Mouse (Mus musculus) urinary bladder, postnatal 36 days (tissue): ENCODE results near the gene Gad1.

Experiments
- DNase-seq, 2 experiments: peaks; one replicate each; pipeline ENCODE4 v3.0.0; 2022; ENCODE audit warnings: low spot score in 2 of 2, mixed read lengths in 1 of 2

Gad1 gene

GRCm38 (mm10) chr2:70564646-70565315, 11.9 kb downstream of the Gad1 start:
- DNase-seq = no peak

GRCm38 (mm10) chr2:70565651-70566602, 13.1 kb downstream of the Gad1 start:
- DNase-seq = no peak

- no peak for DNase-seq
Observed at GRCm38 (mm10) chr2:70566603-70566981, 13.7 kb downstream of the Gad1 start.

GRCm38 (mm10) chr2:70567071-70567681, 14.3 kb downstream of the Gad1 start:
- no peak for DNase-seq

- no peak for DNase-seq
Observed at GRCm38 (mm10) chr2:70567682-70568077, 14.8 kb downstream of the Gad1 start.

GRCm38 (mm10) chr2:70568198-70568941, 15.5 kb downstream of the Gad1 start:
- no peak for DNase-seq

- DNase-seq = no peak
Observed at GRCm38 (mm10) chr2:70571698-70572097, 18.8 kb downstream of the Gad1 start.

- no peak for DNase-seq
Observed at GRCm38 (mm10) chr2:70572251-70572650, 19.4 kb downstream of the Gad1 start.

- no peak for DNase-seq
Observed at GRCm38 (mm10) chr2:70573544-70574210, 20.8 kb downstream of the Gad1 start.

GRCm38 (mm10) chr2:70588200-70588599, 35.3 kb downstream of the Gad1 start:
- DNase-seq = no peak

GRCm38 (mm10) chr2:70592432-70592831, 39.6 kb downstream of the Gad1 start:
- DNase-seq = no peak

- DNase-seq = no peak
Observed at GRCm38 (mm10) chr2:70593670-70594069, 40.8 kb downstream of the Gad1 start.

GRCm38 (mm10) chr2:70595896-70596295, 43.0 kb downstream of the Gad1 start:
- DNase-seq = no peak

GRCm38 (mm10) chr2:70609769-70610168, 56.9 kb downstream of the Gad1 start:
- no peak for DNase-seq

- no peak for DNase-seq
Observed at GRCm38 (mm10) chr2:70614745-70615351, 62.0 kb downstream of the Gad1 start.

- no peak for DNase-seq
Observed at GRCm38 (mm10) chr2:70616076-70616475, 63.2 kb downstream of the Gad1 start.

- no peak for DNase-seq
Observed at GRCm38 (mm10) chr2:70616617-70617016, 63.7 kb downstream of the Gad1 start.

GRCm38 (mm10) chr2:70619232-70619835, 66.5 kb downstream of the Gad1 start:
- no peak for DNase-seq

- DNase-seq = no peak
Observed at GRCm38 (mm10) chr2:70620225-70620624, 67.4 kb downstream of the Gad1 start.

GRCm38 (mm10) chr2:70622244-70622643, 69.4 kb downstream of the Gad1 start:
- DNase-seq = no peak
